Mouse (Mus musculus): ENCODE results near the gene Mecom. TPM values are rescaled to one million over a fixed set of nuclear protein-coding genes. Genes with fewer than 3 reads are reported as not detected.

Gene Mecom
- polyA plus RNA-seq, 1 experiment: 7.3 TPM

DNA sequence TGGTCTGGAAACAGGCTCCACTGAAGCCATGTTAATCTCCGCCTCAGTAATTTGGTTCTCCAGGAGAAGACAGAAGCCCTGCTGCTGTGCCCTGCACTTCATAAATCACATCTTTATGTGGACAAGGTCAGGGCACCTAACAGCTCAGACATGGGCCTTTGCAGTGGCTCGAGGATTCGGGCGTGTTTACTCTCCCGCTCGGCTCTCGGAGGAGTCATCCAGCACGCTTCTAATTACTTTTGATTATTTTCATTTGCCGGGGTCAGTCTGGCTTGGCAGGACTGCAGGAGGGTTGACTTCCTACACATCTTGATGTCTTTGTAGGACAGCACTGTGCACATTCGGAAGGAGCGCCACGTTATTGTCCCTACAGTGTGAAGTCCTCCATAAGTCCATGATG, 529.6 kb downstream of the Mecom start:
- no peak for DNase-seq (ENCODE audit: low read depth)

DNA sequence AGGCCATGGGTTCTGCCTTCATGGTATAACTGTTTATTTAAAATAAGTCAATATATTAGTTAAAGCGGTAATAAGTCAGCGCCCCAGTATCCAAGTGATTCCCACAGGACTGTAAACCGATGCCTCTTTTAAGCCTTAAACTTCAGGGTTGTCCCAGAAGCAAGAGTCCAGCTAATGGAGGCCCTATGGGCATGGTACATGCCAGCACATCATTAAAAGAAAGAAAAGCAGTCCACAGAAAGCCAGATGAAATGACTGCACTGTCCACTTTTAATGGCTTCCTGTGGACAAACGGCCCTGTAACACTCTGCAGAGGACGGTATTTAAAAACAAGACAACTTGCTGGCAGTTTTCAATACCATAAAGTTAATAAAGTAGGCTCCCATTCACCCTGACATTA, 531.0 kb downstream of the Mecom start:
- no peak for TF ChIP-seq CTCF (IDR thresholded peaks at IDR 0.05; ENCODE audit: borderline replicate concordance, extremely low read depth, insufficient read depth, insufficient read length)
- no peak for TF ChIP-seq POLR2A (IDR thresholded peaks at IDR 0.05; ENCODE audit: borderline replicate concordance, extremely low read depth, insufficient read depth, insufficient read length, poor library complexity, severe bottlenecking)

More for the DNA sequence above, 529.6 kb downstream of the Mecom start:
- no peak for TF ChIP-seq POLR2A (IDR thresholded peaks at IDR 0.05; ENCODE audit: borderline replicate concordance, extremely low read depth, insufficient read depth, insufficient read length, poor library complexity, severe bottlenecking)
- no peak for TF ChIP-seq CTCF (IDR thresholded peaks at IDR 0.05; ENCODE audit: borderline replicate concordance, extremely low read depth, insufficient read depth, insufficient read length)

DNA sequence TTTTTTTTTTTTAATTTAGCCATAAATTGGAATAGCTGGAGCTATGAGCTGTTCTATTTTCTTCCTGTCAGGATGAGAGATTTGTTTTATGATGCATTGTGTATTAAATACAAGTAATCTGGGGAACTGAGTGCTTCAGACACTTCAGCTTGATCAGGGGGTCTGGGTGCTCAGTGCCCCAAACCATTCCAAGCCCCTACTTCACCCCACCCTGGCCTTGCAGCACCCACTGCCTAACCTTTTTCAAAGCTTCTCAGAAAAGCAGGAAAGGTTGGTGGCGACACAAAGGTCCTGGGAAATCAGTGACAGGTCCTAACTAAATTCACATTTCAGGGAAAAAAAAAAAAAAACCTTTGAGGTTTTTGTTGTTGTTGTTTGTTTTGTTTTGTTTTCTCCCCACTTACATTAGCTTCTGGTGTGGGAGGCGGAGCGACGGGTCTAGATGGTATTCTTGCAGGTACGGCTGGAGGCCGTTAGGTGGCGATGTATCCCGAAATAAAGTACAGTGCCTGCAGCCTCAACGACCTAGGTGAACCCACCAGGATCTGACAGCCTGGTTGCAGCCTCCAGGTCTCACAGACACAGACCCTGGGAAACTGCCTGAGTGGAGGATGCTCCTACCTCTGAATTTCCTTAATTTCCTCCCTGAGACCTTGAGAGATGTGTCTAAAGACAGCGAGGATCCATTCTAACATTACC, 532.7 kb downstream of the Mecom start:
- peak; percentile 85 for DNase-seq (ENCODE audit: low read depth)
- no peak for TF ChIP-seq POLR2A (IDR thresholded peaks at IDR 0.05; ENCODE audit: borderline replicate concordance, extremely low read depth, insufficient read depth, insufficient read length, poor library complexity, severe bottlenecking)
- TF ChIP-seq CTCF (IDR thresholded peaks at IDR 0.05; ENCODE audit: borderline replicate concordance, extremely low read depth, insufficient read depth, insufficient read length): peak; percentile 84

More for the DNA sequence above, 531.0 kb downstream of the Mecom start:
- DNase-seq (ENCODE audit: low read depth): no peak

DNA sequence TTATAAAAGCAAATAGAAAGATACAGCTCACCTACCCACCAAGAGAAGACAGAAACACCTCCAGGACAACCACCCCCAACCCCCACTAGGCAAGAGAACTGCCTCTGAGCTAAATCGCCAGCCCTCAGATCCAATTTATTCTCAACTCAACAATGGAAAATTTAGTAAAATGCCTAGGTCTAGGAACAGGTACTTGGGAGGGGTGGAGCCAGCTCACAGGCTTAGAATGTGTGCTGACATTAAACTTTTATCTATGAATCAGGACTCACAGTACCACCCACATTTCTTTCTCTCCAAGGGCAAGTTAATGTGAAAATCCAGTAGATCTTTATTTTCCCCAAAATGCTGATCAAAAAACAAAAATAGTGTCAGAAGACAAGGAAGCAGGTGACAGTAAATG, 533.5 kb downstream of the Mecom start:
- TF ChIP-seq POLR2A (IDR thresholded peaks at IDR 0.05; ENCODE audit: borderline replicate concordance, extremely low read depth, insufficient read depth, insufficient read length, poor library complexity, severe bottlenecking) (no peak), CTCF (IDR thresholded peaks at IDR 0.05; ENCODE audit: borderline replicate concordance, extremely low read depth, insufficient read depth, insufficient read length) (no peak)
- no peak for DNase-seq (ENCODE audit: low read depth)

DNA sequence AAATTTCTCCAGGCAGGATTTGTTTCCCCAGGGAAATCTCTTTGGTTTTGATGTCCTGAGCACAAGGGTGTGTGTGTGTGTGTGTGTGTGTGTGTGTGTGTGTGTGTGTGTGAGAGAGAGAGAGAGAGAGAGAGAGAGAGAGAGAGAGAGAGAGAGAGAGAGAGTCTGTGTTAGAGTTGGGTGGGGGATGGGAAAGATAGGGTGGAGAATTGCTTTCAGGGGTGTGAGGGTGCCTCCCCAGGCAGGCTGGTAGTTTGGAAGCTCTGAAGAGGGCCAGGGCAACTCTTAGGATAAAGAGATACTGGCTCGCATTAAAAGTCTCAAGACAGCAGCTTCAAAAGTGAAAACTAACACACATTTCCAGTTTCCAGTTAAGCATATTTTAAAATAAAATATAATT, 534.4 kb downstream of the Mecom start:
- TF ChIP-seq CTCF (IDR thresholded peaks at IDR 0.05; ENCODE audit: borderline replicate concordance, extremely low read depth, insufficient read depth, insufficient read length) (no peak), POLR2A (IDR thresholded peaks at IDR 0.05; ENCODE audit: borderline replicate concordance, extremely low read depth, insufficient read depth, insufficient read length, poor library complexity, severe bottlenecking) (no peak)
- DNase-seq (ENCODE audit: low read depth): no peak

DNA sequence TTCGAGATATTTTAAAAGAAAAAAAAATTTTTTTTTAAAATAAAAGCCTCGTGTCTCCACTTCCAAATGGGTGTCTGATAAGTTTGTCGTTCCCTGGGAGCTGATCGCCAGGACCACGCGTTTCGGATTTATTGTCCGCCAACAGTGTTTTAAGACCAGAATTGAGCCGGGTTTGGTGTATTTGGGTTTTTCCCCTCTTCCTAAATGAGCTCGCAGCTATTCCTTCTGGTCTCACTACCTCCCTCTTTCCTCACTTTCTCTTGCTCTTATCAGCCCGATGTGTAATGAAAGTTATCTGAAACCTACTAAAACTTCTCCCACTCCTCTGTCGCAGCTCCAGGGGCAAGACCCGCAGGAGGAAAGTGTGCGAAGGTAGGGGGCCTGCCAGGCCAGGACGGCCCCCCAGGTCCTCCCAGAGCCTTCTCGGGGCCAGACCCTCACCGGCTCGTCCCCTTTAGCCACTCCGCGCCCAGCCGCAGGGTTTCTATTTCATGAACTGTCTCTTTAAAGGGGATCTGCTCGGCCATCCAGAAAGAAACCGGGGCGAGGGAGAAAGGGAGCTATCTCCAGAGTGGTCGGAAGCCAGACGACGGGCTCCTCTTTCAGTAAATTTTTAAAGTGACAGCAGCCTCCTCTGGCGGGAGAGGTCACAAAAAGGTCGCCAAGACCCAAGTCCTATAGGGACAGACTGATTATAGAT, 535.0 kb downstream of the Mecom start:
- TF ChIP-seq CTCF (IDR thresholded peaks at IDR 0.05; ENCODE audit: borderline replicate concordance, extremely low read depth, insufficient read depth, insufficient read length) (no peak), POLR2A (IDR thresholded peaks at IDR 0.05; ENCODE audit: borderline replicate concordance, extremely low read depth, insufficient read depth, insufficient read length, poor library complexity, severe bottlenecking) (no peak)
- DNase-seq (ENCODE audit: low read depth): peak; percentile 69

DNA sequence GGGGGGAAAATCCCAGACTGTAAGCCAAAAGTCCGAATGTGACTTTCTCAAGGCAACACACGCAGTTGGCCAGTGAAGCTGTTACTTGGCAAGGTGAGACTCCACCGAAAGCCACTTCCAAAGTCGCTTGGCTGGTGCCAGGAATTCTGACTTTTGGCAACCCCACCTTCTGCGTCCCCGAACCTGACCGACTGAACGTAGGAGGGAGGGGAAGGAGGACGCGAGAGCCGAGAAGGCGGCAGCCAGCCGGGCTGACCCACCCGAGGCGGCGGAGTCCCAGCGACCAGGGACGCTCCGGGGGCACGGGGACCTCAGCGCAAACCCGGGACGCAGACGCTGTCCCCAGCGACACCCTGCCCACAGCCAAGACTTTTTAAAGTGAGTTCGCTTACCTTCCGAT, 535.7 kb downstream of the Mecom start:
- DNase-seq (ENCODE audit: low read depth): peak; percentile 49
- TF ChIP-seq POLR2A (IDR thresholded peaks at IDR 0.05; ENCODE audit: borderline replicate concordance, extremely low read depth, insufficient read depth, insufficient read length, poor library complexity, severe bottlenecking) (no peak), CTCF (IDR thresholded peaks at IDR 0.05; ENCODE audit: borderline replicate concordance, extremely low read depth, insufficient read depth, insufficient read length) (no peak)

DNA sequence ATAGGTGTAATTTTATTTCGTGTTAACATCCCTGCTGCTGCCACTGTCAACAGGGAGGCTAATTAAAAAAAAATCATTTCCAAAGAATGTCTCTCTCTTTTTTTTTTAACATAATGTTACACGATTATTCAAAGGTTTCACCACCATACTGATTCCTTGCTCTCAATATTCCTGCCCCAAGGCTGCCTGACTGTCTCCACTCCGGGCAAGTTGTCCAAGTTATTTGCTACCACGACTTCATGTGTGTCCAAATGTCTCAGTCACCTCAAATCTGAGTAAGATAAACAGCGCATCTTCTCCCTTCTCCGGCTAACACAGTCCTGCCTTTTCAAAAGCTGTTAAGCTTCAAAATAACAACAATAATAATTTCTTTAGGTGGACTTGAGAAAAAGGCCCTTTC, 536.1 kb downstream of the Mecom start:
- no peak for TF ChIP-seq POLR2A (IDR thresholded peaks at IDR 0.05; ENCODE audit: borderline replicate concordance, extremely low read depth, insufficient read depth, insufficient read length, poor library complexity, severe bottlenecking)
- DNase-seq (ENCODE audit: low read depth): peak; percentile 34

DNA sequence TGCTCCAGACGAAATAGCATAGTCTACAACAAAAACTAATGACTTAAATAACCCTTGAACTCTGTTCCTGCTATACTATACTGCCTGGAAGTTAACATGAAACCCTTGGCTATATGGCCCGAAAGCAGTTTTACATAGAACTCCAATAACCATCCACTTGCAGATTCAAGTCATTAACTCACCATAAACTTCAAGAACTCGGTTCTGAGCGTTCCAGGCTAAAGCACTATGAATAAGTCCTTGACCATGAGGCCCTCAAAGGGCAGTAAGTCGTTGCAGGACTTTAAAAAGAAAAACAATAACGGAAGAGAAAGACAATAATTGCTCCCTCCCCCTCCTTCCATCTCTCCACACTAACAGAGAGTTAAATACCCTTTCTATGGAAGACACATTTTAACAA, 536.9 kb downstream of the Mecom start:
- no peak for DNase-seq (ENCODE audit: low read depth)
- no peak for TF ChIP-seq POLR2A (IDR thresholded peaks at IDR 0.05; ENCODE audit: borderline replicate concordance, extremely low read depth, insufficient read depth, insufficient read length, poor library complexity, severe bottlenecking)
- TF ChIP-seq CTCF (IDR thresholded peaks at IDR 0.05; ENCODE audit: borderline replicate concordance, extremely low read depth, insufficient read depth, insufficient read length): no peak

DNA sequence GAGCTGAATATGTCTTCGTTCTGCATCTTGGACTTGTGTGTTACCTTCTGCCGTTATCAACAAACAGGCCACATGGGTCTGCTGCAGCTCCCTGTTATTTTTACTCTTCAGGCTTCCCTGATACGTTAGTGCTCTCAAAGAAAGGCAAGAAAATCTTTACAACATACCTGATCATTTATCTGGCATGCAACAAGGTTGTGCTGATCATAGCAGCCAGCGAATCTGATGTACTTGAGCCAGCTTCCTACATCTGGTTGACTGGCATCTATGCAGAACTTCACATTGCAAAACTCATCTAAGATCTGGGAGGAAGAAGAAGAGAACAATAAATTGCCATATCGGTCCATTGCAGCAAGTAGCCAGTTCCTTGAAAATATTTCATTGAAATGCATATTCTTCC, 538.2 kb downstream of the Mecom start:
- TF ChIP-seq POLR2A (IDR thresholded peaks at IDR 0.05; ENCODE audit: borderline replicate concordance, extremely low read depth, insufficient read depth, insufficient read length, poor library complexity, severe bottlenecking): no peak
- no peak for TF ChIP-seq CTCF (IDR thresholded peaks at IDR 0.05; ENCODE audit: borderline replicate concordance, extremely low read depth, insufficient read depth, insufficient read length)
- no peak for DNase-seq (ENCODE audit: low read depth)

DNA sequence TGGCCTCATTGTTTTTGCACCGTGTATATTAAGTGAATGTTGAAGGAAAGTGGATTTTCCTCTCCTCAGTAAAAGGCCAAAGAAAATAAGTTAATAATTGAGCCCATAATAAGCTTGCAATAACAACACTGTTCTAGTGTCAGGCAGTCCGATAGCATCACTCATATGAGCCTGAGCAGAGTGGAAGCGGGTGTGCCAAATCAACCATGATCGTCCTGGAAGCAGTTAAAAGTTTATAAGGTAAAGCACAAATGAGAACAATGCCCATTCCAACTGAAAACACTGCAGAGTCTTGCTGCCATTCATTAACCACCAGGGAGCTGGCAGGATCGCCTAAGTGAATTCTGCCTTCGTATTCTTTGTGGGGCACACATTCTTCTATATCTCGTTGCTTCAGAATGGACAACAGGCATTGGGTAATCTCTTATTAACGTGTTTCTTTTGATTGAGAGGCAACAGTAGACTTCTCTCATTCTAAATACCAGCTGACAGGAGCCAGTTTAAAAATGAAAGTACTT, 542.9 kb downstream of the Mecom start:
- peak; percentile 46 for DNase-seq (ENCODE audit: low read depth)
- no peak for TF ChIP-seq POLR2A (IDR thresholded peaks at IDR 0.05; ENCODE audit: borderline replicate concordance, extremely low read depth, insufficient read depth, insufficient read length, poor library complexity, severe bottlenecking)
- TF ChIP-seq CTCF (IDR thresholded peaks at IDR 0.05; ENCODE audit: borderline replicate concordance, extremely low read depth, insufficient read depth, insufficient read length): no peak

DNA sequence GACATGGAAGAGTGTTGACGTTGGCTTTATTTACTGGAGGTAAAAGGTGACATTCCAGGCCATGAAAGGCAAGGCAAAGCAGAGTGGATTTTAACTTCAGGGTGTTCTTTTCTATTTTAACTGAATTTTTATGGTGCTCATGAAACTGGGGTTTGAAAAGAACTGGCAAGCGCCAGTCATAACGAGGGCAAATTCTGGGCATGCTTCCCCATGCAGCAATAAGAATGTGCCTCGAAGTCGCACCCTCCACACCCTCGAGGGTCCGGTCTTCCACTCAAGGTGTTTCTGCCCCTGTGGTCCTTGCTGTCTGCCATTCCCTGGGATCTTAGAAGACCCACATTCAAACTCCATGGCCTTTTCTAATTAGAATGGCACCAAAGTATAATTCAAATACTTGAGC, 547.5 kb downstream of the Mecom start:
- no peak for DNase-seq (ENCODE audit: low read depth)
- TF ChIP-seq CTCF (IDR thresholded peaks at IDR 0.05; ENCODE audit: borderline replicate concordance, extremely low read depth, insufficient read depth, insufficient read length) (no peak), POLR2A (IDR thresholded peaks at IDR 0.05; ENCODE audit: borderline replicate concordance, extremely low read depth, insufficient read depth, insufficient read length, poor library complexity, severe bottlenecking) (no peak)

Measured in brain, embryonic 14.5 days (tissue).